Mouse (Mus musculus) stomach, embryonic 15.5 days (tissue): Measurements from ENCODE around the gene Txndc9. TPM values are rescaled to one million over a fixed set of nuclear protein-coding genes. Genes with fewer than 3 reads are reported as not detected.

Experiments used
- ATAC-seq: fragments of 200-750 bp; cut with Nextera tagmentation; 2 replicates; pipeline ENCODE4 v1.8.0; 2017; ENCODE audit warnings: low read depth, moderate number of reproducible peaks, moderate TSS enrichment; ENCODE audit not compliant: insufficient read depth, low FRiP score
- H3K27ac ChIP-seq: fragments of 300-500 bp; sonication (generic); 2 replicates; pipeline ENCODE4 v1.5.1; 2015; ENCODE audit warnings: mild to moderate bottlenecking, inconsistent platforms
- H3K27me3 ChIP-seq: fragments of 300-500 bp; sonication (generic); replicated peaks from 2 replicates; pipeline ENCODE4 v1.6.1; 2015; ENCODE audit warnings: inconsistent platforms
- H3K36me3 ChIP-seq: fragments of 300-500 bp; sonication (generic); 2 replicates; pipeline ENCODE4 v1.6.1; 2015; ENCODE audit warnings: inconsistent platforms
- H3K4me1 ChIP-seq: fragments of 300-500 bp; sonication (generic); 2 replicates; pipeline ENCODE4 v1.6.1; 2015; ENCODE audit warnings: inconsistent platforms
- H3K4me2 ChIP-seq: fragments of 300-500 bp; sonication (generic); 2 replicates; pipeline ENCODE4 v1.6.1; 2015; ENCODE audit warnings: mild to moderate bottlenecking, inconsistent platforms
- H3K4me3 ChIP-seq: fragments of 300-500 bp; sonication (generic); replicated peaks from 2 replicates; pipeline ENCODE4 v1.5.1; 2015; ENCODE audit warnings: inconsistent platforms
- H3K9ac ChIP-seq: fragments of 300-500 bp; sonication (generic); 2 replicates; pipeline ENCODE4 v1.6.1; 2015; ENCODE audit warnings: inconsistent platforms
- H3K9me3 ChIP-seq: fragments of 300-500 bp; sonication (generic); 2 replicates; pipeline ENCODE4 v1.6.1; 2016; ENCODE audit warnings: inconsistent platforms
- WGBS: fragments of 180-500 bp; shearing (Covaris S2); methylation state at CpG from one replicate; pipeline ENCODE4 v1.1.7; 2015; 5-methylcytosine and 5-hydroxymethylcytosine counted together
- polyA plus RNA-seq: library from polyadenylated mRNA; unstranded; fragments of >200 nt; fragmentation: Nextera tagmentation; extraction: Ambion mirVana; gene quantifications from 2 replicates; pipeline ENCODE4 v1.2.1, GENCODE M21; 2015

The Txndc9 gene
- polyA plus RNA-seq, result 128 and 132 TPM in 2 replicates

- ATAC-seq, result peak; percentile 94
- Histone ChIP-seq H3K9ac (peak within 1 kb of the TSS; percentile 95), H3K27ac (peak within 1 kb of the TSS; percentile 89), H3K4me3 (peak within 1 kb of the TSS; percentile 97), H3K27me3 (no peaks in the 10 kb centered on the region), H3K4me2 (peak within 1 kb of the TSS; percentile 81), H3K4me1 (peaks cover 12% of the 10 kb centered on the region), H3K9me3 (no peaks in the 10 kb centered on the region), H3K36me3 (peaks cover 18% of the 10 kb centered on the region; the same call in 1 of the 2 replicates)
- 0% methylated on average over 50 of the region's 50 CpGs for WGBS
Observed at GRCm38 (mm10) chr1:37997867-37998266, at the start of gene Txndc9, which contains the start of gene Eif5b. Txndc9 (minus strand) TSS chr1:37997893. Eif5b (plus strand) TSS chr1:37998010.

GRCm38 (mm10) chr1:38038898-38039297 is 41.2 kb upstream of the Txndc9 start:
- H3K27me3 ChIP-seq, result no peaks in the 10 kb centered on the region
- H3K4me3 ChIP-seq, result no peak overlapping the region
- no peaks in the 10 kb centered on the region for H3K9me3 ChIP-seq
- H3K4me2 ChIP-seq, result no peak overlapping the region
- H3K9ac ChIP-seq, result no peak overlapping the region
- peaks cover 34% of the 10 kb centered on the region for H3K36me3 ChIP-seq
- ATAC-seq, result no peak
- 94% methylated on average over 2 of the region's 2 CpGs for WGBS
- H3K27ac ChIP-seq, result no peak overlapping the region
- H3K4me1 ChIP-seq, result no peaks in the 10 kb centered on the region

- Histone ChIP-seq H3K4me1 (no peaks in the 10 kb centered on the region), H3K4me2 (no peak overlapping the region), H3K9ac (no peak overlapping the region), H3K36me3 (peaks cover 42% of the 10 kb centered on the region), H3K27me3 (no peaks in the 10 kb centered on the region), H3K4me3 (no peak overlapping the region), H3K27ac (no peak overlapping the region), H3K9me3 (no peaks in the 10 kb centered on the region)
- WGBS, result 92% methylated on average over 5 of the region's 5 CpGs
- no peak for ATAC-seq
Observed at GRCm38 (mm10) chr1:38037375-38037774, 39.7 kb upstream of the Txndc9 start.

- Histone ChIP-seq H3K4me3 (no peak overlapping the region), H3K9me3 (no peaks in the 10 kb centered on the region), H3K27me3 (no peaks in the 10 kb centered on the region), H3K9ac (no peak overlapping the region), H3K4me2 (no peak overlapping the region), H3K4me1 (no peaks in the 10 kb centered on the region), H3K27ac (no peak overlapping the region), H3K36me3 (peaks cover 36% of the 10 kb centered on the region)
- no peak for ATAC-seq
- WGBS, result 87% methylated on average over 4 of the region's 4 CpGs
Observed at GRCm38 (mm10) chr1:38035521-38035920, 37.8 kb upstream of the Txndc9 start.

- no peaks in the 10 kb centered on the region for H3K27me3 ChIP-seq
- no peaks in the 10 kb centered on the region for H3K4me1 ChIP-seq
- ATAC-seq, result no peak
- H3K9me3 ChIP-seq, result no peaks in the 10 kb centered on the region
- no peak overlapping the region for H3K4me3 ChIP-seq
- 82% methylated on average over 5 of the region's 5 CpGs for WGBS
- H3K27ac ChIP-seq, result no peak overlapping the region
- no peak overlapping the region for H3K4me2 ChIP-seq
- H3K36me3 ChIP-seq, result peaks cover 23% of the 10 kb centered on the region
- H3K9ac ChIP-seq, result no peak overlapping the region
Observed at GRCm38 (mm10) chr1:38031391-38031790, 33.7 kb upstream of the Txndc9 start.

- no peak for ATAC-seq
- H3K4me2 ChIP-seq, result no peak overlapping the region
- H3K36me3 ChIP-seq, result peaks cover 18% of the 10 kb centered on the region
- H3K27me3 ChIP-seq, result no peaks in the 10 kb centered on the region
- WGBS, result 89% methylated on average over 7 of the region's 7 CpGs
- no peaks in the 10 kb centered on the region for H3K9me3 ChIP-seq
- H3K27ac ChIP-seq, result no peak overlapping the region
- H3K4me1 ChIP-seq, result no peaks in the 10 kb centered on the region
- H3K9ac ChIP-seq, result no peak overlapping the region
- H3K4me3 ChIP-seq, result no peak overlapping the region
Observed at GRCm38 (mm10) chr1:38027301-38027700, 29.6 kb upstream of the Txndc9 start.

- Histone ChIP-seq H3K9me3 (no peaks in the 10 kb centered on the region), H3K27ac (no peak overlapping the region), H3K27me3 (no peaks in the 10 kb centered on the region), H3K4me3 (no peak overlapping the region), H3K4me2 (no peak overlapping the region), H3K9ac (no peak overlapping the region), H3K36me3 (peaks cover 11% of the 10 kb centered on the region; the same call in 1 of the 2 replicates), H3K4me1 (no peaks in the 10 kb centered on the region)
- WGBS, result 93% methylated on average over 2 of the region's 2 CpGs
- ATAC-seq, result peak; percentile 75; the same call in 1 of the 2 replicates
Observed at GRCm38 (mm10) chr1:38014551-38015203, 17.0 kb upstream of the Txndc9 start.

GRCm38 (mm10) chr1:38012509-38012908 is 14.8 kb upstream of the Txndc9 start:
- H3K9me3 ChIP-seq, result no peaks in the 10 kb centered on the region
- no peak overlapping the region for H3K4me3 ChIP-seq
- no peaks in the 10 kb centered on the region for H3K36me3 ChIP-seq
- H3K9ac ChIP-seq, result no peak overlapping the region
- H3K27me3 ChIP-seq, result no peaks in the 10 kb centered on the region
- no peaks in the 10 kb centered on the region for H3K4me1 ChIP-seq
- no peak for ATAC-seq
- no peak overlapping the region for H3K4me2 ChIP-seq
- H3K27ac ChIP-seq, result no peak overlapping the region

- Histone ChIP-seq H3K4me3 (no peak overlapping the region), H3K27me3 (no peaks in the 10 kb centered on the region), H3K4me1 (no peaks in the 10 kb centered on the region), H3K4me2 (no peak overlapping the region), H3K9me3 (no peaks in the 10 kb centered on the region), H3K36me3 (no peaks in the 10 kb centered on the region), H3K9ac (no peak overlapping the region), H3K27ac (no peak overlapping the region)
- ATAC-seq, result no peak
- 87% methylated on average over 3 of the region's 3 CpGs for WGBS
Observed at GRCm38 (mm10) chr1:38012104-38012503, 14.4 kb upstream of the Txndc9 start.

GRCm38 (mm10) chr1:38011647-38012046 is 14.0 kb upstream of the Txndc9 start:
- Histone ChIP-seq H3K27ac (no peak overlapping the region), H3K9me3 (no peaks in the 10 kb centered on the region), H3K4me1 (no peaks in the 10 kb centered on the region), H3K27me3 (no peaks in the 10 kb centered on the region), H3K4me2 (no peak overlapping the region), H3K36me3 (no peaks in the 10 kb centered on the region), H3K9ac (no peak overlapping the region), H3K4me3 (no peak overlapping the region)
- WGBS, result 68% methylated on average over 6 of the region's 6 CpGs
- ATAC-seq, result peak; percentile 89; the same call in 1 of the 2 replicates

GRCm38 (mm10) chr1:38006741-38007140 is 9.0 kb upstream of the Txndc9 start:
- Histone ChIP-seq H3K27ac (no peak overlapping the region), H3K4me1 (no peaks in the 10 kb centered on the region), H3K4me3 (no peak overlapping the region), H3K4me2 (no peak overlapping the region), H3K36me3 (no peaks in the 10 kb centered on the region), H3K9ac (no peak overlapping the region), H3K27me3 (no peaks in the 10 kb centered on the region), H3K9me3 (no peaks in the 10 kb centered on the region)
- WGBS, result 66% methylated on average over 3 of the region's 3 CpGs
- no peak for ATAC-seq

GRCm38 (mm10) chr1:38003046-38003445 is 5.4 kb upstream of the Txndc9 start:
- Histone ChIP-seq H3K4me1 (peaks cover 6% of the 10 kb centered on the region; the same call in 1 of the 2 replicates), H3K9me3 (no peaks in the 10 kb centered on the region), H3K36me3 (no peaks in the 10 kb centered on the region), H3K9ac (no peak overlapping the region), H3K4me2 (no peak overlapping the region), H3K27me3 (no peaks in the 10 kb centered on the region), H3K4me3 (no peak overlapping the region), H3K27ac (no peak overlapping the region)
- WGBS, result 85% methylated on average over 3 of the region's 3 CpGs
- ATAC-seq, result no peak
